Mouse (Mus musculus): ENCODE measurements around the gene Hils1. TPM values are rescaled to one million over a fixed set of nuclear protein-coding genes. Genes with fewer than 3 reads are reported as not detected.
"Not testable (repeated sequence)": the region's sequence is repeated elsewhere in the genome, so short reads cannot be mapped to it uniquely, and the experiment has no call there.

Hils1 gene
- polyA plus RNA-seq, 1 experiment from 2014 or later = not detected

DNA sequence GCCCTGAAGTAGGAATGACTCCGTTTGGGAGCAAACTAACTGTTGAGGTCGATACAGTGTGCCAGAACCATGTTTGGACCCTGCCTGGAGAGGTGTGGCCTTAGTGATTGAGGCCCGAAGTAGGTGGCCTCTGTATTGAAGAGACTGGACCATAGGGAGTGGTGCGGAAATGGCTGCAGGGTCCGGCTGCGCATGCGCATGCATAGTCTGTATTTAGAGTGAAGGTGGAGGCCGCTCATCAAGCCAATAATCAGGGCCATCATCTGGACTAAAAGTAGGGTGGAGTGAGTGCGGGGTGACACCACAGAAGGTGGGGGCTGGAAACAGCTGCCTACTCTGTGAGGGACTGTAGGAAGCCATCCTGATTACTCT, 9.7 kb upstream of the Hils1 start:
- Histone ChIP-seq H3K4me1 (peaks cover 20% of the 10 kb centered on the region), H3K9ac (no peak overlapping the region), H3K4me2 (replicated peaks) (no peak overlapping the region), H3K4me3 (no peak overlapping the region), H3K36me3 (no peaks in the 10 kb centered on the region), H3K9me3 (replicated peaks) (no peaks in the 10 kb centered on the region), H3K27me3 (no peaks in the 10 kb centered on the region), H3K27ac (no peak overlapping the region)
- no peak for ATAC-seq (ENCODE audit: low FRiP score)
- 88% methylated on average over 9 of the region's 9 CpGs for WGBS

DNA sequence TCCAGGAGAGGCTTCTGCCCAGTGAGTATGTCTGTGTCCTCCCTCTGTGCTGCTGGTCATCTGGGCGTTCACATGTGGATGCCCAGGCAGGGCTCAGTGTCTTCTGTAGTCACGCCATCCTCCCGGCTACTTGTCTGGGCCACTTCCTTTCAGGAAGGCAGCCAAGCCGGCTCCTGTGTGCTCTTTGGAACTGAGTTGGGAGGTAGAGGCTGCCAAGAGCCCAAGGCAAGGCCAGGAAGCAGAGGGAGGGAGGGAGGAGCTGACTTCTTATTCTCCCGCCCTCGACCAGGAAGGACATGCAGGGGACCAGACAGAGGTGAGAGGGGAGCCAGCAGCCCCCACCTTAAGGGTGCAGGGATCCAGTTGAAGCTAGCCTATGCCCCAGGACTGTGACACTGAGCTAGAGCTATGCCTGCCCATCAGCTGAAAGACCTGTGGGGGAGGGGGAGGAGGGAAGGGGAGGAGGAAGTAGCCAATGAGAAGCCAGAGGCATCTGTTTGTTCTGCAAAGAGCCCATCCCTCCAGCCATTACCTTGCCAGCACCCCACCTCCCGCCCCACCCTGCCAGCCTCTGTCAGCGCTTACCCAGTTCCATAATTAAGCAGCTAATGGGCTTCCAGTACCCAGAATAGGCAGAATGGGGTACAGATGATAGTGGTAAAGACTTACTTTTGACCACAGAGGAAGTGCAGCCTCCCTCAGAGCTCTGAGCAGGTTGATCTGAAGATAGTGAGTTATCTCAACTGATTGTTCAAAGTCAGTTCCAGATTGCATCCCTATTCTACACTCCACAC, 9.1 kb upstream of the Hils1 start:
- no peaks in the 10 kb centered on the region for H3K36me3 ChIP-seq
- H3K4me1 ChIP-seq = peaks cover 15% of the 10 kb centered on the region
- 24% methylated on average over 8 of the region's 8 CpGs for WGBS
- H3K4me3 ChIP-seq = no peak overlapping the region
- H3K9ac ChIP-seq = no peak overlapping the region
- H3K9me3 ChIP-seq (replicated peaks) = no peaks in the 10 kb centered on the region
- no peaks in the 10 kb centered on the region for H3K27me3 ChIP-seq
- no peak overlapping the region for H3K27ac ChIP-seq
- peak; percentile 52; the same call in 1 of the 2 replicates for ATAC-seq (ENCODE audit: low FRiP score)
- H3K4me2 ChIP-seq (replicated peaks) = no peak overlapping the region

DNA sequence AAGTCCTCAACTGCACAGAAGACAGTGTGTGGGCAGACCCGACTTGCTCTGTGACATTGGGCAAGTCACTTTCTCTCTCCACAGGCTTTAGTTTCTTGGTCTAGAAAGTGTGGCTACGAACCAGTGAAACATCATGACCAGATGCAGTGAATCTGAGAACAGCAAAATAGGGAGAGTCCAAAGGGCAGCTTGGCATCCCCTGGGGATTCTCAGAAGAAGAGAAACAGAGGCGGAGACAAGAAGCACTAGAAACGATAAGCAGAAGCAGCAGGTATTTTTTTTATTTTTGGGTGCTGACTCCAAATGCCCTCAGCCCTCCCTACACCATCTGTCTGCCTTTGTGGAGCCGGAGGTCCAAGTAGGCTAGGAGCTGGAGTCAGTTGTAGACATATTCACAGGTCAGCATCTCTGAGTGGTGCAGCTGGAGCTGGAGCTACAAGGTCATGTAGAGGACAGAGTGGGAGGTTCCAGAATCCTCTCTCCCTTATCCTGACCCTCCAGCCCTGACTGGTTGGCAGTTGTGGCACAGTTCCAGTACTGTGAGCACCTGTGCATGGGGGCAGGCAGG, 4.8 kb upstream of the Hils1 start:
- Histone ChIP-seq H3K9ac (no peak overlapping the region), H3K4me3 (no peak overlapping the region), H3K27ac (no peak overlapping the region), H3K4me1 (peaks cover 7% of the 10 kb centered on the region; the same call in 1 of the 2 replicates), H3K4me2 (replicated peaks) (no peak overlapping the region), H3K9me3 (replicated peaks) (no peaks in the 10 kb centered on the region), H3K36me3 (no peaks in the 10 kb centered on the region), H3K27me3 (no peaks in the 10 kb centered on the region)
- 73% methylated on average over 5 of the region's 5 CpGs for WGBS
- ATAC-seq (ENCODE audit: low FRiP score) = no peak

DNA sequence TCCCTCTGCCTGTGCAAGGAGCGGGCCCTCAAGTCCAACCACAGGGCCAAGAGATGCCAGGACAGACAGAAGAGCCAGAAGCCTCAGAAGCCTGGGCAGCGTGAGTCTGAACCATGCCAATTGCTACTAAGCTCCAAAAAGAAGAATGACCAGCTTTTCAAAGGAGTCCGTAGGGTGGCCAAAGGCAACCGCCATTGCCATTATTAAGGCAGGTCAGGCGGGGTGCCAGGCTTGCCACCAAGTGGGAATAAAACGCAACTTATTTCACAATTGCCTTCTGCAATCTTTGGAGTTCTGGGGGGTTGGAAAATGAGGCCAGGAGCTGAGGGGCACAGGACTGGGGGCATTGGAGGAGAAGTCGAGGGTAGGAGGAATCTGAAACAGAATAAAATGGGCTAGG, 794 bp downstream of the Hils1 start:
- Histone ChIP-seq H3K27ac (no peak overlapping the region), H3K27me3 (peaks cover 9% of the 10 kb centered on the region; the same call in 1 of the 2 replicates), H3K4me1 (peaks cover 6% of the 10 kb centered on the region; the same call in 1 of the 2 replicates), H3K9me3 (replicated peaks) (no peaks in the 10 kb centered on the region), H3K4me3 (no peak overlapping the region), H3K4me2 (replicated peaks) (no peak overlapping the region), H3K9ac (no peak overlapping the region), H3K36me3 (no peaks in the 10 kb centered on the region)
- 76% methylated on average over 7 of the region's 7 CpGs for WGBS
- no peak for ATAC-seq (ENCODE audit: low FRiP score)

DNA sequence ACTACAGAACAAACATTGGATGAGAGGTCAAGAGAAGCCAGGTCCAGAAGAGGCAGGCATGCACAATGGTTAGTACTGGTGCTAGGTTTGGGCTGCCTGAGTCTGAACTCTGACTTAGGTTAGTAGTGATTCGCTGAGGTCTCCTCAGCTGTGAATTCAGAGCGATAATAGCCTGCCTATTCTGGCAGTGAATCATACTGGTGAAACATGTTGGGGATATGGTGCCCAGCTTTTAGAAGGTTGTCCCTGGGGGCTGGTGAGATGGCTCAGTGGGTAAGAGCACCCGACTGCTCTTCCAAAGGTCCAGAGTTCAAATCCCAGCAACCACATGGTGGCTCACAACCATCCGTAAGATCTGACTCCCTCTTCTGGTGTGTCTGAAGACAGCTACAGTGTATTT, 2.3 kb downstream of the Hils1 start:
- H3K9ac ChIP-seq; H3K27ac ChIP-seq; H3K36me3 ChIP-seq; ATAC-seq (ENCODE audit: low FRiP score); H3K4me2 ChIP-seq (replicated peaks); H3K9me3 ChIP-seq (replicated peaks); H3K27me3 ChIP-seq; H3K4me1 ChIP-seq; H3K4me3 ChIP-seq: not testable (repeated sequence)
- 90% methylated on average over 4 of the region's 4 CpGs for WGBS

DNA sequence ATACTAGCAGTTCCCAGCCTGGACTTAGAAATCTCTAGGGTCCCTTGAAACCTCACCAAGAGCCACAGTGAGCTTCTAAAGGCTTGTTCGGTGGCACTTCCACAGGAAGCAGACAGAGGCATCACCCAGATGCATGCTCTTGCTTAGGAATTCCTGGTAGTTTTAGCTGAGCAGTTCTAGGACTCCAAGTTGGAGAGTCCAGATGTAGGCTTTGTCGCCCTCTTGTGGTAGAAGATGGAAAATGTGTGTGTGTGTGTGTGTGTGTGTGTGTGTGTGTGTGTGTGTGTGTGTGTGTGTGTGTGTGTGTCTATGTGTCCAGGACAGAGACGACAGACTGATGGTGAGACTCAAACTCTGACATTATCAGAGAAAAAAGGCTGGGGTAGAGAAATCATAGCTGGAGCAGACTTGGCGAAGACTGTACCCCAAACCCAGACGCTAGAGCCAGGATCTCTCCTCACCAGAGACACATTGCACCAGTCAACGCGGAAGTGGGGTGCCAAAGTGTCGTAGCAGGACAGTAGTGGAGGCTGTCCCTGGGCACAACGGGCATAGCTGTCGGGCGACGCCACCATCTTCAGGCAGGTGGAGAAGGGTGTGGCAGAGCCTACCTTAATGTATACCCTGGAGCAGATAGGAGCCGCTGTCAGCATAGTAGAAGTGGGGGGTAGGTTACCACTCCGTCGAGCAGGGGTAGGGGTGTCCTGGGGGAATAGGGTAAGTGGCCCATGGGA, 3.0 kb downstream of the Hils1 start:
- Histone ChIP-seq H3K27me3 (peaks cover 9% of the 10 kb centered on the region; the same call in 1 of the 2 replicates), H3K9ac (no peak overlapping the region), H3K4me3 (no peak overlapping the region), H3K4me2 (replicated peaks) (no peak overlapping the region), H3K36me3 (no peaks in the 10 kb centered on the region), H3K27ac (no peak overlapping the region), H3K4me1 (peaks cover 8% of the 10 kb centered on the region; the same call in 1 of the 2 replicates), H3K9me3 (replicated peaks) (no peaks in the 10 kb centered on the region)
- no peak for ATAC-seq (ENCODE audit: low FRiP score)
- WGBS = 61% methylated on average over 15 of the region's 15 CpGs

DNA sequence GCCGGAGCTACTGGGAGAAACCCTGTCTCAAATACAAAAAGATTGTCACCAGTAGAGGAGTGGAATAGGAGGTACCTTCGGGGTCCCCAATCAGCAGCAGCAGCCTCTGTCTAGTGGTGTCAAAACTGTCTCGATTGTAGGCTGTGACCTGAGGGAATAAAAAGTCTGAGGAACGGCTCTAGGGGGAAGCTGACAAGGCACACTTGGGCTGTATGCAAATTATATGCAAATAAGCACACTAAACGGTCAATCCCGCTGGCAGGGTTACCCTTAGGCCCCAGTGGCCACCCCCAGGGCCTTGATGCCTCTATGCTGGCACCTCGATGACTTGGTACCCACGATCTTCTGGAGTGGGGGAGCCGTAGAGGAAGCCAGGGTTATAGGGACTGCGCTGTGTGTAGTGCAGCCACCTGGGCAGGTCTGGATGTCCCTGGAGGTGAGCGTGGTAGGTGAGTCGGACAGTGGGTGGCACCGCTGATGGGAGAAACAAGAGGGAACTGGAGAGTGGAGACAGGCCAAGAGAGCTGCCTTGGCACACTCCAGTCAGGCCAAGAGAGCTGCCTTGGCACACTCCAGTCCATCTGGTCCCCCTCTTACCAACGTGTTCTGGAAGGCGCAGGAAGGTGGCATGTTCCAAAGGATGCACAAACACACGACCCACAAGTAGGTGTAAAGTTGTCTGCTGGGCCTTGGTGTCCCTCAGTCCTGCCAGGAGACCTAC, 4.7 kb downstream of the Hils1 start:
- Histone ChIP-seq H3K9ac (no peak overlapping the region), H3K27me3 (peaks cover 9% of the 10 kb centered on the region; the same call in 1 of the 2 replicates), H3K27ac (no peak overlapping the region), H3K4me3 (no peak overlapping the region), H3K4me2 (replicated peaks) (no peak overlapping the region), H3K9me3 (replicated peaks) (no peaks in the 10 kb centered on the region), H3K4me1 (peaks cover 8% of the 10 kb centered on the region; the same call in 1 of the 2 replicates), H3K36me3 (no peaks in the 10 kb centered on the region)
- WGBS = 59% methylated on average over 16 of the region's 16 CpGs
- no peak for ATAC-seq (ENCODE audit: low FRiP score)

DNA sequence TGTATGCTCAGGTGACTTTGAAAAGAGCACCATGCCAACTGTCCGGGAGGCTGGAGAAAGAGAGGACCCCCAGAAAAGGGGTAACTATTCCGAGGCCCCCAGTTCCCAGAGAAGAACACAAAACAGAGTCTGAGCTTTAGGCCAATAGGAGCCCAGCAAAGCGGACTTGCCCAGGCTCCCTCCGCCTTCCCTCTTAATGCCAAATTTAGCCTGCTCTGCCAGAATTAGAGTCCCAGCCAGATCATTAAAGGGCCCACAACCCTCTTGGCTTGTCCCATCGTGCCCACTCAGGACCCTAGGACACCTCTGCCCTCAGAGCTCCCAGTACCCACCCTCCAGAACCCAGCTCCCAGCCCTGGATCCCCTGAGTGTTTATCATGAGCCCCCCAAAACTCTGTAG, 5.5 kb downstream of the Hils1 start:
- 71% methylated on average over 5 of the region's 5 CpGs for WGBS
- peaks cover 9% of the 10 kb centered on the region; the same call in 1 of the 2 replicates for H3K4me1 ChIP-seq
- H3K4me3 ChIP-seq = no peak overlapping the region
- H3K27ac ChIP-seq = no peak overlapping the region
- H3K4me2 ChIP-seq (replicated peaks) = no peak overlapping the region
- no peaks in the 10 kb centered on the region for H3K36me3 ChIP-seq
- H3K9ac ChIP-seq = no peak overlapping the region
- peaks cover 9% of the 10 kb centered on the region; the same call in 1 of the 2 replicates for H3K27me3 ChIP-seq
- no peaks in the 10 kb centered on the region for H3K9me3 ChIP-seq (replicated peaks)
- ATAC-seq (ENCODE audit: low FRiP score) = no peak

DNA sequence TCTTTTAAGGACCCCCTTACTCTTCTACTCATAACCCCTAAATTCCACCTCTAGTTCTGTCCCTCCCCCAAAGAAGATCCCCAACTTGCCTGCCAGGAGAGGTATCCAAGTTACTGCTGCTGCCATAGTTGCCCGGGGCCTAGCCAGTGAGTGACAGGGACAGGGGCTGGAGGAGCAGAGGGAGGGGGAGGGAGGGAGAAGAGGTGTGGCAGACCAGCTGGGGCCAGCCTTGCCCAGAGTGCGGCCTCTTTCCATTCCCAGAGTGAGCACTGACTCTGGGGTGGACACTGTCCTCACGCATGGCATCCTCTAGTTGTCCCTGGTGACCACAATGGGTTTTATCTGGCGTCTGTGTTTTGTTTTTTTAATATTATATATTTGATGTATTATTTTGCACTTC, 5.9 kb downstream of the Hils1 start:
- Histone ChIP-seq H3K4me2 (replicated peaks) (no peak overlapping the region), H3K4me3 (no peak overlapping the region), H3K27me3 (peaks cover 9% of the 10 kb centered on the region; the same call in 1 of the 2 replicates), H3K9ac (no peak overlapping the region), H3K36me3 (no peaks in the 10 kb centered on the region), H3K27ac (no peak overlapping the region), H3K9me3 (replicated peaks) (no peaks in the 10 kb centered on the region), H3K4me1 (peaks cover 12% of the 10 kb centered on the region; the same call in 1 of the 2 replicates)
- peak; percentile 55 for ATAC-seq (ENCODE audit: low FRiP score)
- 45% methylated on average over 4 of the region's 4 CpGs for WGBS

DNA sequence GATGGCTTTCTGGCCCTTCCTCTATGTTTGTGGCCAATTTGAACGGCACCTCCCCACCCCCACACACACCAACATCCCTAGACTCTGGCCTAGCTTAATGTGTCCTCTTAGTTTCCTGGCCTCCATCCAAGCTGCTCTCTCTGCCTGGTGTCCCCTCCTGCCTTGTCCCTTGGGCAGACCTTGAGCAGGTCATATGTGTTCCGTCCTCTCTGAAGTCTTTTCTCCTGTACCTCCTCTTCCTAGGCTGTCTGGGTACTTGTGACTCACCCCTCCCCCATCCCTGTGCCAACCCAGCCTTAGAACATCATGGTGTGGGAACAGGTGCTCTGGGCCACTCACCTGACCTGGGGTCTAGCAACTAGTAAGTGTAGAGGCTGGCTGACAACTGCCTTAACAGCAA, 7.6 kb downstream of the Hils1 start:
- Histone ChIP-seq H3K4me1 (peaks cover 22% of the 10 kb centered on the region), H3K4me2 (replicated peaks) (no peak overlapping the region), H3K36me3 (no peaks in the 10 kb centered on the region), H3K4me3 (no peak overlapping the region), H3K9me3 (replicated peaks) (no peaks in the 10 kb centered on the region), H3K27ac (no peak overlapping the region), H3K27me3 (peaks cover 9% of the 10 kb centered on the region; the same call in 1 of the 2 replicates), H3K9ac (no peak overlapping the region)
- 75% methylated on average over 2 of the region's 2 CpGs for WGBS
- ATAC-seq (ENCODE audit: low FRiP score) = no peak

DNA sequence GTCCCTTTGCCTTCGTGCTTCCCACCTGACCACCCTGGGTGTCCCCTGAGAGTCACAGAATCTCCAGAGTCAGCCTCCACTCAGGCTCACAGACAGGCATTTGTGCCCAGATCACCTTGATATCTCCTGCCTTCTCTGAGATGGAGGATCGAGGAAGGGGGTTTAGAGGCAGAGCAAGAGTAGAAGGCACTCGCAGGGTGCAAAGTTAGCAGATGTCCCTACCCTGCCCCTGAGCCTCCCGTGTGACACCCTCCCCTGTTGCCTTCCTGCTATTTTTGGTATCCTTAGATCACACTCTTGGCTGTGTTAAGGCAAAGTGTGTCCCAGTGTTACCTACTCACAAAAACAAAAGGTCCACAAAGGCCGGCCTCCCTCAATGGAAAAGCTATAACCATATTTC, 8.8 kb downstream of the Hils1 start, which contains the start of gene Sgca:
TSS of gene Sgca (minus strand) at position 129 of the 400 bp plus-strand sequence.
- Histone ChIP-seq H3K4me2 (replicated peaks) (no peak within 1 kb of the TSS), H3K9me3 (replicated peaks) (no peaks in the 10 kb centered on the region), H3K4me1 (peaks cover 22% of the 10 kb centered on the region), H3K27ac (no peak within 1 kb of the TSS), H3K36me3 (no peaks in the 10 kb centered on the region), H3K4me3 (no peak within 1 kb of the TSS), H3K27me3 (peaks cover 8% of the 10 kb centered on the region; the same call in 1 of the 2 replicates), H3K9ac (no peak within 1 kb of the TSS)
- no peak for ATAC-seq (ENCODE audit: low FRiP score)
- 80% methylated on average over 5 of the region's 5 CpGs for WGBS
